Mouse (Mus musculus) hindbrain, embryonic 10.5 days (tissue): ENCODE measurements around the gene Celf2. TPM values are rescaled to one million over a fixed set of nuclear protein-coding genes. Genes with fewer than 3 reads are reported as not detected.

Source experiments
- DNase-seq: peaks from one replicate; pipeline ENCODE4 v3.0.0-alpha.2; 2017; ENCODE audit warnings: low spot score
- H3K27ac ChIP-seq: fragments of 300-500 bp; sonication (generic); 2 replicates; pipeline ENCODE4 v1.5.1; 2016; ENCODE audit warnings: mild to moderate bottlenecking, moderate library complexity
- H3K27me3 ChIP-seq: fragments of 300-500 bp; sonication (generic); 2 replicates; pipeline ENCODE4 v1.6.1; 2016; ENCODE audit warnings: mild to moderate bottlenecking; ENCODE audit not compliant: poor library complexity, insufficient read depth, severe bottlenecking
- H3K36me3 ChIP-seq: fragments of 300-500 bp; sonication (generic); 2 replicates; pipeline ENCODE4 v1.6.1; 2016; ENCODE audit warnings: mild to moderate bottlenecking, moderate library complexity
- H3K4me1 ChIP-seq: fragments of 300-500 bp; sonication (generic); replicated peaks from 2 replicates; pipeline ENCODE4 v1.6.1; 2016; ENCODE audit warnings: mild to moderate bottlenecking
- H3K4me3 ChIP-seq: fragments of 300-500 bp; sonication (generic); 2 replicates; pipeline ENCODE4 v1.5.1; 2016; ENCODE audit warnings: mild to moderate bottlenecking, moderate library complexity
- H3K9me3 ChIP-seq: fragments of 300-500 bp; sonication (generic); 2 replicates; pipeline ENCODE4 v1.6.1; 2016; ENCODE audit warnings: mild to moderate bottlenecking, moderate library complexity
- WGBS: fragments of 180-500 bp; shearing (Covaris S2); methylation state at CpG from one replicate; pipeline ENCODE4 v1.1.7; 2016; 5-methylcytosine and 5-hydroxymethylcytosine counted together
- polyA plus RNA-seq: library from polyadenylated mRNA; unstranded; fragments of >200 nt; fragmentation: Nextera tagmentation; extraction: Ambion mirVana; gene quantifications from 2 replicates; pipeline ENCODE4 v1.2.1, GENCODE M21; 2016

Celf2 gene
- polyA plus RNA-seq, 1 experiment from 2014 or later, result 66.8 TPM

DNA sequence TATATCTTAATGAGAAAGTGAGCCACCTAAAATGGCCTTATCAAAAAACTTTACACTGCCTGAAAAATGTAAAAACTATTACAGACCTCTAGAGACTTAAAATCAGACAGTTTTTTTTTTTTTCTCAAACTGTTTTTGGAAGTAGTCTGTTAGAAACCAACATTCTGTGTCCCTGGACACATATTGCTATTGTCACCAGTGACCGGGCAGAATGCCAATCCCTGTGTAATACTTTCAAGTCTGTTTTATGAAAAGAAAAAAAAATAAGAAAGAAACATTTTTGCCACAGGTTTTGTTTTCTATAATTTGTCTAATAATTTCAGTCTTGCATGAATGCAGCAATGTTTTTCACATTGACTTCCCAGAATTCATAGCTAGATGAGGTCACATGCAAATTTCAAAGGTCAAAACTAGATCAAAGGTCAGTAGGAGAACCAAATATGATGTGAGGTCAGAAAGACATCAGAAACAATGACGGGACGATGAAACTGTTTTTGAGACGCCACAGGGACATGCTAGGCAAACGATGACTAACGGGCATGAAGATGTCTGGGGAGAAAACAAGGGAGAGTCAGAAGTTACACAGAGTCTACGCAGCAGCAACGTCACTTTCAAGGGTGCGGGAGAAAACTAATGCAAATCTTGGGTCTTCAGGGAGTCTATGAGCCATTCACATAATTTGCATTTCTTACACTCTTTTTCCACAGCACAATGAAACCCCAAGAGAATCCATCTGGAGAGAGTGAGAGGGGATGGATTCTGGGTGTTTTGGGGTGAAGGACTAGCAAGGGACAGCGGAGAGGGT, 964.0 kb downstream of the Celf2 start:
- DNase-seq, result peak; percentile 16
- peaks cover 30% of the 10 kb centered on the region for H3K4me1 ChIP-seq
- 0 out of 2 replicates have a peak, but pooled peaks cover 14% of the 10 kb centered on the region for H3K36me3 ChIP-seq
- H3K27ac ChIP-seq, result peak overlapping the region; percentile 75
- 45% methylated on average over 10 of the region's 10 CpGs for WGBS
- H3K4me3 ChIP-seq, result no peak overlapping the region
- H3K9me3 ChIP-seq, result no peaks in the 10 kb centered on the region
- H3K27me3 ChIP-seq, result no peaks in the 10 kb centered on the region

DNA sequence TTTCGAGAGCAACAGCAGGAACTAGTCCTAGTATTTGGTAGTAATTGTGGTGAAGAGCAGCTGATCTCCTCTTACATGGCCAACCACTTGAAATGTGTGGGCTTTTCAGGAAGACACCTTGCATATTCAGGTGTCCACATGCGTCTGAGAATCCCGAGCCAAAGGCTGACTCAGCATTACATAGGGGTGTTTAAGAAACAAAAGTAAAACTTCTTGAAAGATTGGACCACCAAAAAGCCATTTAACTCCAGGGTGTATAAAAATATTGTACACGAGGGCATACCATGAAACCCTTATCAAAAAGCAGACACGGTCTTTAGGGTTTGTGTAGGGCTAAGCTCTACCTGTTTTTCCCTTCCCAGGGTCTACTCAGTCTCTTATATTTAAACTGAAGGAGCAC, 965.7 kb downstream of the Celf2 start:
- no peaks in the 10 kb centered on the region for H3K27me3 ChIP-seq
- 94% methylated on average over 5 of the region's 5 CpGs for WGBS
- H3K4me1 ChIP-seq, result peaks cover 30% of the 10 kb centered on the region
- H3K36me3 ChIP-seq, result 0 out of 2 replicates have a peak, but pooled peaks cover 9% of the 10 kb centered on the region
- no peak overlapping the region for H3K27ac ChIP-seq
- H3K4me3 ChIP-seq, result no peak overlapping the region
- no peak for DNase-seq
- H3K9me3 ChIP-seq, result no peaks in the 10 kb centered on the region

DNA sequence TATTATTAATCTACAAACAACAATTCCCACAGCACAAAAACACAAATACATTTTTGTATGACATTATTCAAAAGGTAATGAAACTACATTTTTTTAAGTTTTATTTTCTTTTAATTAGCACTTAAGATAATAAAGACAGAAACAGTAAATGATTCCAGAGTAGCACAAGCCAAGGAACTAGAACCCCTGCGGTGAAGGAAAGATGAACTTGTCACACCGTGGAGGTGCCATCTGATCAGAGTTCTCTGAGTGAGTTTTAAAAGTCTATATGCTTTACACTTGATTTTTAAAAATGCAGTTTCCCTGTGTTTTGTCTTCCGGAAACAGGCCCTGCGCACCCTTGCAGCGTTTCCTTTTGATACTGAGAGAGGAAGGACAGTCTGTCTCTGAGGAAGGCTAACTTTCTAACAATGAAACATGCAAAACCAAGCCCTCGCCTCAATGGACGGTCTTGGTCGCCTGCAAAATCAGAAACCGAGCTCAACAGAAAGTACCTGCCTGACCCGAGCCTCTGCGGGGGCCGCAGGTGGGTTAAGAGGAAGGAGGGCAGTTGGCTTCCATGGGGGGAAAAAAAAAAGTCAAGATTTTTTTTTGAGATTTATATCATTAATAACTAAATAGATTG, 966.7 kb downstream of the Celf2 start:
- no peak overlapping the region for H3K4me3 ChIP-seq
- no peaks in the 10 kb centered on the region for H3K27me3 ChIP-seq
- WGBS, result 88% methylated on average over 12 of the region's 12 CpGs
- H3K9me3 ChIP-seq, result no peaks in the 10 kb centered on the region
- H3K27ac ChIP-seq, result no peak overlapping the region
- DNase-seq, result no peak
- peaks cover 26% of the 10 kb centered on the region for H3K4me1 ChIP-seq
- 0 out of 2 replicates have a peak, but pooled peaks cover 7% of the 10 kb centered on the region for H3K36me3 ChIP-seq

DNA sequence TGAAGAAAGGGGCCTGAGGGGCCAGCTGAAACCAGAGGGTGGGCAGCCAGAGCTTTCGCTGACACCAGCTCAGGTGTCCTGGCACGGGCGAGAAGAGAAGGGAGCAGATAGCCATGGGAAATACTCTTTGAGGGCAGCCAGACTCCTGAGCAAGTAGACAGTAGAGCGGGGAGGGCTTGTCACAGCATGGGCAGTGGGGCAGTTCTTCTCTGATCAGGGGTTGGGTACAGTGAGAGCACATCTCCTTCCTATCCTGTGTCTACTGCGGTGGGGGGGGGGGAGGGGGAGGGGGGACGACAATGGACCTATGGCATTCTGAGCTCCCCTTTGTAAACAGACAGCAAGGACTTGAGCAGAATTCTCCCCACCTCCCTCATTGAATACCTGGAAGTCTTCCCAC, 968.5 kb downstream of the Celf2 start:
- H3K4me3 ChIP-seq, result no peak overlapping the region
- 85% methylated on average over 6 of the region's 6 CpGs for WGBS
- H3K4me1 ChIP-seq, result peaks cover 9% of the 10 kb centered on the region
- H3K9me3 ChIP-seq, result no peaks in the 10 kb centered on the region
- DNase-seq, result no peak
- 0 out of 2 replicates have a peak, but pooled peaks cover 7% of the 10 kb centered on the region for H3K36me3 ChIP-seq
- H3K27ac ChIP-seq, result 0 out of 2 replicates have a peak overlapping the region, but pooled peaks have one; percentile 16
- no peaks in the 10 kb centered on the region for H3K27me3 ChIP-seq

DNA sequence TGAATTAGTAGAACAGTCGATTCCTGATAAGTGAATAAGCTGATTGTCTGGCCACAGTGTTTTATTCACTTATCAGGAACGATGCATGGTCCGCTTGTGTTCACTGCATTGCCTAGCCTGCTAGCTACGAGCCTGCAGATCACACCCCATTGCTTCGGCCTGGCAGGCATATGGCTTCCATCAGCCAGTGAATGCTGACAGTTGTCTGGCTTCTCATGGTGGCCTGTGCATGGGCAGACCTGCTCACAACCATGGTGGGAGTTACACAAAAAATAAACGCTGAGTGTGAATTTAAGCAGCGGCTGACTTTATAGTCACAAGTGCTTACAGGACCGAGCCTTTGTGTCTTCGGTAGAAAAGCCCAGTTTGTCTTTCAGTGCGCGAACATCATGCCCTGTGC, 969.3 kb downstream of the Celf2 start:
- 82% methylated on average over 11 of the region's 11 CpGs for WGBS

DNA sequence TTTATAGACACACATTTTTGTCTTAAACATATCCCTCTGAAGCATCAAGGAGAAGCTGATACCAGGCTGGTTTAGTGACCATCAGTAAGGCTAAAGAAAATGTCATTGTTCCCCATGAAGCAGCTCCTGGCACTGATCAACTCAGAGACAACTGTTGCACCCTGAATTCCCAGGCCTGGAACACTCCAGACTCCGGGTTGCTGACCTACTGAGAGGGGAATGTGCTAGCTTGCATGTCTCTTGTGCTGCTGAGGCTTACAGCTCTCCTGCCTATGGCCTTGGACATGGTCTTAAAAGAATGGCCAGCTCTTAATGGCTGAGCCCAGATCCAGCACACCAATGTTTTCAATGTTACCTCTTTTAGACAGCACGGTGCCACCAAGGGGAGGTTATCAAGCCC, 970.9 kb downstream of the Celf2 start:
- Histone ChIP-seq H3K27me3 (no peaks in the 10 kb centered on the region), H3K27ac (no peak overlapping the region), H3K36me3 (0 out of 2 replicates have a peak, but pooled peaks cover 6% of the 10 kb centered on the region), H3K9me3 (no peaks in the 10 kb centered on the region), H3K4me1 (peaks cover 3% of the 10 kb centered on the region; the same call in 1 of the 2 replicates), H3K4me3 (no peak overlapping the region)
- no peak for DNase-seq
- WGBS, result 80% methylated on average over 2 of the region's 2 CpGs

More for the DNA sequence above, 969.3 kb downstream of the Celf2 start:
- peaks cover 3% of the 10 kb centered on the region; the same call in 1 of the 2 replicates for H3K4me1 ChIP-seq
- H3K27ac ChIP-seq, result no peak overlapping the region
- DNase-seq, result no peak
- no peak overlapping the region for H3K4me3 ChIP-seq
- H3K27me3 ChIP-seq, result no peaks in the 10 kb centered on the region
- 0 out of 2 replicates have a peak, but pooled peaks cover 7% of the 10 kb centered on the region for H3K36me3 ChIP-seq
- H3K9me3 ChIP-seq, result no peaks in the 10 kb centered on the region

DNA sequence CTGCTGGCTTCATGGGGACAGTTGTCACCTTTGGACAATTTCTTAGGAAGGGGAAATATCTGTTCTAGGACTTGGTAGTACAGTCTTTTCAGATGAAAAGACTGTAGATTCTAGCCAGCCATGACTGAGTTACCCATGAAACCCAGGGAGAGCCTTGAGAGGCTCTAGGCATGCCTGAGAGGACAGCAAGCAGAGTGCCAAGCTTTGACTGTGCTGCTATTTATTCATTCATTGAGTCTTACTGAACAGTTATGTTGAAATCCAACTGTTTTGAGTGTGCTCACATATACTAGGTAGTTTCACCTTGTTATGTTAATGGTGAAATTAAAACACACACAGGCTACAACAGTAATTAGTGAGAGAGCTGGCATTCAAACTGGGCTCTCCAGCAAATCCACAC, 971.3 kb downstream of the Celf2 start:
- DNase-seq, result no peak
- Histone ChIP-seq H3K27me3 (no peaks in the 10 kb centered on the region), H3K4me1 (peaks cover 3% of the 10 kb centered on the region; the same call in 1 of the 2 replicates), H3K36me3 (0 out of 2 replicates have a peak, but pooled peaks cover 4% of the 10 kb centered on the region), H3K9me3 (no peaks in the 10 kb centered on the region), H3K27ac (no peak overlapping the region), H3K4me3 (no peak overlapping the region)

DNA sequence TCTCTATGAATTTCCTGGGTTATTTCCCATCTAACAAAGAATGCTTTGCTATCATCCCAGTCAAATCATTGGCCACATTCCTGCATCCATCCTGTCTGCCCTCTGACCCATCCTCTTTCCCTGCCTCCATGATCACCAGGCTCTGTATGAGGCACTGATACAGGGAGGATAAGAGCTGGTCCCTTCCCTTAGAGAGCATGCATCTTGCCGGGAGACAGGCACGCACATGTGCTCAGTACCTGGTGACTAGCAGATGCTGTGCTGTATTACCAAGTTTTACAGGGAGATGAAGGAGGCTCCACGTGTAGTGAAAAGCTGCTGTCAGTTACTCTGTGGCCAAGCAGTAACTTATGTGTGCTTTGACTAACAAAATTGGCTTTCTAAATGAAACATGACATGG, 972.0 kb downstream of the Celf2 start:
- peaks cover 5% of the 10 kb centered on the region; the same call in 1 of the 2 replicates for H3K4me1 ChIP-seq
- no peaks in the 10 kb centered on the region for H3K27me3 ChIP-seq
- H3K36me3 ChIP-seq, result 0 out of 2 replicates have a peak, but pooled peaks cover 4% of the 10 kb centered on the region
- no peaks in the 10 kb centered on the region for H3K9me3 ChIP-seq
- 86% methylated on average over 3 of the region's 3 CpGs for WGBS
- DNase-seq, result no peak
- H3K27ac ChIP-seq, result no peak overlapping the region
- no peak overlapping the region for H3K4me3 ChIP-seq

DNA sequence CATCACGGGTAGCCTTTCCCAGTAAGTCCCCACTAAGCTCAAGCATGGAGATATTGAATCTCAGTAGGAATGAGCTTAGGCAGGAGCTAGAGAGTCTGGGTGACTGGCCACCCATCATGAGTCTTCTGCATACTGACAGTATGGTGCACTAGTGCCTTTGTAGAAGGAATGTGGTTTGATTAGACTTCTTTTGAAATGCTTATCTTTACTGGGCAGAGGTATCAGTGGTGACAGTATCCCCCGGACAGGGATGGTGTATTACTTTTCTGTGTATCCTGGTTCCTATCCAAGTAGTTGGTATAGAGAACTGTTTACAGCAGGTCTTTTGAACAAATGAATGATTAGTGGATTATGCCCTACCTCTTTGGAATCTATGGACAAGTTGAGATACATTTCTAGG, 973.0 kb downstream of the Celf2 start:
- H3K4me1 ChIP-seq, result peaks cover 6% of the 10 kb centered on the region; the same call in 1 of the 2 replicates

DNA sequence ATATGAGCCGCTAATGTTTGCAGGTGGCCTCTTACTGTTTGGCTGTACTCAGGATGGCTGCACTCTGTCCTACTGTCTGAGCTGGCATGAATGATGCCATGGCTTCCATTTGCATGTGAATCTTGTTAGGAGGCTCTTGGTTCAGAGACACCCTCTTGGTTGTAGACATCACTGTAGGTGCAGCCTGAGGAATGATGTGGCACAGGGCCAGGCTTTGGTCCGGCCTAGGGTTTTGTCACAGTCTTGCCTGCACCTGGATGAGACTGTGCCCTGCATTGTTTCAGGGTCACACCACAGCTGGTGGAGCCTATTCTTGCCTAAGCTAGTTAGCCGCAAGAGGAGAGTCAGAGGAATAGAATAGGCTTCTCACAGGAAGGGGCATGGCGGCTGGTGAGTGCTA, 977.0 kb downstream of the Celf2 start:
- Histone ChIP-seq H3K36me3 (no peaks in the 10 kb centered on the region), H3K4me1 (0 out of 2 replicates have a peak, but pooled peaks cover 3% of the 10 kb centered on the region), H3K9me3 (no peaks in the 10 kb centered on the region), H3K27ac (no peak overlapping the region), H3K27me3 (no peaks in the 10 kb centered on the region), H3K4me3 (no peak overlapping the region)
- DNase-seq, result no peak
- WGBS, result 72% methylated on average over 4 of the region's 4 CpGs

More for the DNA sequence above, 973.0 kb downstream of the Celf2 start:
- H3K27me3 ChIP-seq, result no peaks in the 10 kb centered on the region
- no peak for DNase-seq
- WGBS, result 90% methylated on average over 2 of the region's 2 CpGs
- no peaks in the 10 kb centered on the region for H3K9me3 ChIP-seq
- no peak overlapping the region for H3K4me3 ChIP-seq
- H3K36me3 ChIP-seq, result 0 out of 2 replicates have a peak, but pooled peaks cover 4% of the 10 kb centered on the region
- H3K27ac ChIP-seq, result no peak overlapping the region

DNA sequence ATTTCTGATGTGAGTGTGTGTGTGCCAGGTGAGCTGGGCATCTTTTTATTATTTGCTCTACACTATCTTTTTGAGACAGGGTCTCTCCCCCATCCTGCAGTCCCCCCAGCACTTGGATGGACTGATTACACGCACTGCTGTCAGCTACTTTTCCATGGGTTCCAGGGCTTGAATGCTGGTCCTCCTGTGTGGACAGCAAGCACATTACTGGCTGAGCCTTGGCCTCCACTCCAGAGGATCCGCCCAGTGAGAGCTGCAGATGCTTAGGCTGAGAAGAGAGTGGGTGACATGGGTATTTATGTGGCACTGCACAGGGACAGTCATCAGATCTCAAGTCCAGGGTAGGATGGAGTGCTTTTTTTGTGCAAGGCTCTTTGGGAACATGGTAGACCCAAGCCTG, 981.3 kb downstream of the Celf2 start:
- 88% methylated on average over 2 of the region's 2 CpGs for WGBS
- no peak for DNase-seq
- Histone ChIP-seq H3K36me3 (no peaks in the 10 kb centered on the region), H3K27me3 (no peaks in the 10 kb centered on the region), H3K27ac (no peak overlapping the region), H3K4me3 (no peak overlapping the region), H3K4me1 (0 out of 2 replicates have a peak, but pooled peaks cover 3% of the 10 kb centered on the region), H3K9me3 (no peaks in the 10 kb centered on the region)

DNA sequence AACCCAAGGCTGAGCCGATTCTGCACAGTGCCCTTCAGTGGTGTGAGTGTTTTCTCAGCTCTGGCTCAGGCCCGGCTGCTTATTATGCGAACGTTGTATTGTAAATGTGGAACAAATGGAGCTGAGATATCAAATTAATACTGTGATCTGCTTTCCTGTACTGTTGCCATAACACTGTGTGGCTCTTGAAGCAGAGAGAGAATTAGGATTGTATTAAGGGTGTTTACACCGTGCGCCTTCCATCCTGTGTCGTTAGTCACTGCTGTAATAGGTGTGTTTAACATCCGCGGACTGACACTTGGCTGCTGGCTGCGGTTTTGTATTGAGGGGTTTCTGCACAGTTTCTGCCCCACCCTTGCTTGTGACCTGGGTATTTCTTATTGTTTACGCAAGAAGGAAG, 982.5 kb downstream of the Celf2 start:
- 90% methylated on average over 11 of the region's 11 CpGs for WGBS
- DNase-seq, result no peak
- no peaks in the 10 kb centered on the region for H3K27me3 ChIP-seq
- no peaks in the 10 kb centered on the region for H3K4me1 ChIP-seq
- H3K9me3 ChIP-seq, result no peaks in the 10 kb centered on the region
- H3K4me3 ChIP-seq, result no peak overlapping the region
- no peak overlapping the region for H3K27ac ChIP-seq
- no peaks in the 10 kb centered on the region for H3K36me3 ChIP-seq

DNA sequence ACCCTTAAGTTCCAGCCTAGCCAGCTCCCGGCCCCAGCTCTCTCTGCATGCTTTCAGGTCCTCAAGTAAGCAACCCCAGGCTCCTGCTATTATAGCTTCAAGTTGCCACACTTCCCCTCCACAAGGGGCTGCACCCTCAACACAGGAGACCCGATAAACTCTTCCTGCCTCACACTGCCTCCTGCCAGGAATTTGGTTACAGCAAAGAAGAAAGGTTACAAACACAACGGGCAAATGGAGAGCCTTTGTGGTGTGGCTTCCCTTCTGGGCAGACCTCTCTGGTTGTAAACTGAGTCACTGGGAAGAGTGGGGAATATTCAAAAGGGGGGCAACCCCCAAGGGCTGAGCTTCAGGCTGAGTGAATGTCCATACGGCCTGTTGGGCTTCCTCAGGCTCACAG, 983.1 kb downstream of the Celf2 start:
- 54% methylated on average over 4 of the region's 4 CpGs for WGBS
- Histone ChIP-seq H3K4me1 (no peaks in the 10 kb centered on the region), H3K27me3 (no peaks in the 10 kb centered on the region), H3K4me3 (no peak overlapping the region), H3K27ac (no peak overlapping the region), H3K36me3 (no peaks in the 10 kb centered on the region), H3K9me3 (no peaks in the 10 kb centered on the region)
- no peak for DNase-seq
